Mouse (Mus musculus) C2C12 (cell line): ENCODE results near the gene Ppp3r1. TPM values are rescaled to one million over a fixed set of nuclear protein-coding genes. Genes with fewer than 3 reads are reported as not detected.

Experiments used
- H3K27me3 ChIP-seq: one replicate; pipeline ENCODE4 v1.6.1; 2011; ENCODE audit not compliant: control insufficient read depth, insufficient read depth, insufficient read length
- H3K36me3 ChIP-seq: one replicate; pipeline ENCODE4 v1.6.1; 2011; ENCODE audit not compliant: control insufficient read depth, insufficient read depth
- H3K4me3 ChIP-seq: one replicate; pipeline ENCODE4 v1.5.1; 2011; ENCODE audit warnings: mild to moderate bottlenecking, control low read depth; ENCODE audit not compliant: poor library complexity, insufficient read depth, severe bottlenecking
- H3K79me2 ChIP-seq: one replicate; pipeline ENCODE4 v1.6.1; 2011; ENCODE audit not compliant: control insufficient read depth, insufficient read depth
- H3K79me3 ChIP-seq: one replicate; pipeline ENCODE4 v1.6.1; 2011; ENCODE audit warnings: low read depth, control low read depth
- H3ac ChIP-seq: one replicate; pipeline ENCODE3; 2011; ENCODE audit warnings: low read depth; ENCODE audit not compliant: control insufficient read depth, insufficient read length
- CEBPB ChIP-seq: IDR thresholded peaks from one replicate; pipeline ENCODE4 v1.6.1; 2011; ENCODE audit warnings: low read depth, mild to moderate bottlenecking, control low read depth, moderate library complexity
- CTCF ChIP-seq: IDR thresholded peaks from one replicate; pipeline ENCODE4 v1.5.1; 2011; ENCODE audit not compliant: control insufficient read depth, insufficient read depth, insufficient read length
- FOSL1 ChIP-seq: IDR thresholded peaks from one replicate; pipeline ENCODE4 v1.8.0; 2011; ENCODE audit warnings: mild to moderate bottlenecking, low read length; ENCODE audit not compliant: poor library complexity, insufficient read depth, severe bottlenecking
- MAX ChIP-seq: IDR thresholded peaks from one replicate; pipeline ENCODE4 v1.6.1; 2011; ENCODE audit warnings: mild to moderate bottlenecking, control low read depth
- MYOD1 ChIP-seq: IDR thresholded peaks from one replicate; pipeline ENCODE4 v1.6.1; 2011; ENCODE audit warnings: low read depth; ENCODE audit not compliant: control insufficient read depth, insufficient read length
- MYOG ChIP-seq: IDR thresholded peaks from one replicate; pipeline ENCODE4 v1.6.1; 2011; ENCODE audit not compliant: control insufficient read depth, insufficient read length; ENCODE audit errors: extremely low read depth
- USF1 ChIP-seq: IDR thresholded peaks from one replicate; pipeline ENCODE4 v1.6.1; 2011; ENCODE audit warnings: low read depth, mild to moderate bottlenecking, control low read depth, moderate library complexity
- polyA plus RNA-seq: library from polyadenylated mRNA; unstranded; fragments of >200 nt; fragmentation: generic; extraction: Trizol; gene quantifications from one replicate; pipeline ENCODE4 v1.2.1, GENCODE M21; 2012; ENCODE audit warnings: missing spikeins

Ppp3r1 gene
- polyA plus RNA-seq, 1 experiment = 34.6 TPM

- no peak for TF ChIP-seq CTCF
- TF ChIP-seq MAX = no peak
- TF ChIP-seq MYOD1 = no peak
- TF ChIP-seq USF1 = no peak
- TF ChIP-seq FOSL1 = no peak
- no peak for TF ChIP-seq MYOG
- TF ChIP-seq CEBPB = no peak
- H3K79me2 ChIP-seq = peaks cover 100% of the 10 kb centered on the region
These were observed 13.2 kb downstream of the Ppp3r1 start for GRCm38 (mm10) chr11:17172300-17172699.

GRCm38 (mm10) chr11:17176638-17177037, 17.6 kb downstream of the Ppp3r1 start:
- Histone ChIP-seq H3ac (no peak overlapping the region), H3K4me3 (no peak overlapping the region), H3K36me3 (peaks cover 7% of the 10 kb centered on the region), H3K79me2 (peaks cover 100% of the 10 kb centered on the region), H3K27me3 (no peaks in the 10 kb centered on the region), H3K79me3 (peaks cover 95% of the 10 kb centered on the region)
- no peak for TF ChIP-seq USF1

More at GRCm38 (mm10) chr11:17172300-17172699, 13.2 kb downstream of the Ppp3r1 start:
- H3K79me3 ChIP-seq = peaks cover 97% of the 10 kb centered on the region
- no peaks in the 10 kb centered on the region for H3K27me3 ChIP-seq
- H3K4me3 ChIP-seq = no peak overlapping the region
- H3K36me3 ChIP-seq = peaks cover 7% of the 10 kb centered on the region
- H3ac ChIP-seq = no peak overlapping the region

- Histone ChIP-seq H3K4me3 (no peak overlapping the region), H3K36me3 (no peaks in the 10 kb centered on the region), H3ac (no peak overlapping the region), H3K79me3 (peaks cover 80% of the 10 kb centered on the region), H3K79me2 (peaks cover 100% of the 10 kb centered on the region), H3K27me3 (no peaks in the 10 kb centered on the region)
- no peak for TF ChIP-seq CEBPB
- TF ChIP-seq FOSL1 = no peak
These were observed 21.7 kb downstream of the Ppp3r1 start for GRCm38 (mm10) chr11:17180753-17181152.

GRCm38 (mm10) chr11:17181807-17182206, 22.7 kb downstream of the Ppp3r1 start, which contains the start of gene Wdr92:
TSS of gene Wdr92 (plus strand) at chr11:17182107.
- Histone ChIP-seq H3K79me3 (peaks cover 76% of the 10 kb centered on the region), H3K27me3 (no peaks in the 10 kb centered on the region), H3K4me3 (no peak within 1 kb of the TSS), H3K79me2 (peaks cover 100% of the 10 kb centered on the region), H3ac (no peak within 1 kb of the TSS), H3K36me3 (peaks cover 5% of the 10 kb centered on the region)
- TF ChIP-seq MYOD1 = no peak
- no peak for TF ChIP-seq USF1
- TF ChIP-seq CEBPB = no peak
- no peak for TF ChIP-seq MAX
- TF ChIP-seq MYOG = no peak
- TF ChIP-seq FOSL1 = no peak
- TF ChIP-seq CTCF = no peak

- no peak overlapping the region for H3ac ChIP-seq
- H3K79me2 ChIP-seq = peaks cover 100% of the 10 kb centered on the region
- H3K36me3 ChIP-seq = peaks cover 8% of the 10 kb centered on the region
- H3K79me3 ChIP-seq = peaks cover 70% of the 10 kb centered on the region
- H3K27me3 ChIP-seq = no peaks in the 10 kb centered on the region
- H3K4me3 ChIP-seq = no peak overlapping the region
- TF ChIP-seq FOSL1 = no peak
- TF ChIP-seq CEBPB = no peak
- TF ChIP-seq USF1 = no peak
- TF ChIP-seq MAX = no peak
- no peak for TF ChIP-seq MYOD1
- TF ChIP-seq CTCF = no peak
- no peak for TF ChIP-seq MYOG
These were observed 24.1 kb downstream of the Ppp3r1 start for GRCm38 (mm10) chr11:17183165-17183564.

- Histone ChIP-seq H3K27me3 (no peaks in the 10 kb centered on the region), H3ac (no peak overlapping the region), H3K79me2 (peaks cover 99% of the 10 kb centered on the region), H3K36me3 (peaks cover 24% of the 10 kb centered on the region), H3K79me3 (peaks cover 48% of the 10 kb centered on the region), H3K4me3 (no peak overlapping the region)
- TF ChIP-seq MYOG = no peak
- no peak for TF ChIP-seq MAX
- no peak for TF ChIP-seq USF1
- no peak for TF ChIP-seq MYOD1
- TF ChIP-seq CEBPB = no peak
- TF ChIP-seq FOSL1 = no peak
- TF ChIP-seq CTCF = no peak
These were observed 28.6 kb downstream of the Ppp3r1 start for GRCm38 (mm10) chr11:17187649-17188048.

DNA sequence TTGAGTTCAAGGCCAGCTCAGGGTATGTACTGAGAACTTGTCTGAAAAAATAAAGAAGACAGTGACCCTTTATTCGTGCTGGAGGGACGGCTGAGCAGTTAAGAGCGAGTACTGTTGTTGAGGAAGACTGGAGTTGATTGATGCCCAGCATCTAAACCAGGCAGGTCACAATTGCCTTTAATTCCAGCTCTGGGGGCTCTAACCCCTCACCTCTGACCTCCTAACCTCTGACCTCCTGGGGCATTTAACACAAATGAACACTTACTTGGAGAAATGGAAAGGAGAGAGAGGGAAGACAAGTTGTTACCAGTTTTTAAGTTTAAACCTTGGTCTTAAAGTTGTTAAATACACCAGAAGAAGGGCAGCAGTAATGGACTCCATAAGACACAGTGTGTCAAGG, 29.7 kb downstream of the Ppp3r1 start:
- Histone ChIP-seq H3K79me2 (peaks cover 92% of the 10 kb centered on the region), H3K79me3 (peaks cover 40% of the 10 kb centered on the region), H3K27me3 (no peaks in the 10 kb centered on the region), H3ac (no peak overlapping the region), H3K4me3 (no peak overlapping the region), H3K36me3 (peaks cover 24% of the 10 kb centered on the region)
- TF ChIP-seq CEBPB = no peak
- TF ChIP-seq MYOD1 = no peak
- TF ChIP-seq MYOG = no peak
- no peak for TF ChIP-seq MAX
- no peak for TF ChIP-seq CTCF
- no peak for TF ChIP-seq FOSL1
- no peak for TF ChIP-seq USF1
